Mouse (Mus musculus): Measurements from ENCODE around the gene Mpp5.
A peak's percentile ranks its signal among the peaks of the same experiment; 100 is the strongest.

The Mpp5 gene

DNA sequence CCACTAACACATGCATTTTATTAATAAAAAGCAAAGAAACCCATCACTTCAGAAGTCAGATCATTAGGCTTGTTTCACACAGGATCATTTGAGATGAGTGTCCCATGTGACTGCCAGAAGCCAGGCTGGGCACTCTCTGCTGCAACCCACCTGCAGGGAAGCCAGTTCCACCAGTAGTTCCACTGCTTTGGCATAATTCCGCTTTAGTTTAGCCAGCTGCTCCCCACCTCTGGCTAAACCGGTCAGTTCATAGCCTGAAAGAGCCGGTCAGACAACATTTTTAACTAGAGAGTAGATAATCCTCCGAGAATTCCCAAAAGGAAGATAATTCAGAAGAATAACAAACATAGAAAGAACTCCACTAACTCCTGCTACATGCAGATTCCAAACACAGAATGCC lies 99.5 kb downstream of the Mpp5 start:
- DNase-seq = no peak

DNA sequence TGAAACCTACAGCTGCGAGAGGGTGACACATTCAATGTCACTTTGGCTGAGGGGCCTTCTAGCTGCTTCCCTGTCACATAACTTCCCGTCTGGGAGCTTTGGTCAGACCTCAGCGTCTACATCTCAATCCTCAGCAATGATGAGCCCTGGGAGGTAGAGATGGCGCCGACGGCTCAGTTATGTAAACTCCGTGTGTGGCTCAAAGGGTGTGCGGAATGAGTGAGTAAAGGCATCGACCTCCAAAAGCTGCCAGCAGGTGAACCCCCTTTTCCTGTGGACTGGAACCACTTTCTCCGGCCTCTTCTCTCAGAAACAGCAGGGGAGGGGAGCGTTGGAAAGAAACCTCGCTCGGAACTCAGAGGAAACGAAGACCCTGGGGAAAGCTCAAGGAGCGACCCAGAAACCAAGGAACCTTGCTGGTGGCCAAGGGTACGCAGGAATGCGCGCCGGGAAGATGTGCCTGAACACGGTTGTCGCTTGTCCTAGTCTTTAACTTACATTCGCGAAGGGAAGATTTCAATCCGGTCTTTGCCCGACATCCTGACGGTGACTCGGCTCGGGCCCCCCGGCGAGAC lies 112.3 kb downstream of the Mpp5 start:
- no peak for DNase-seq

DNA sequence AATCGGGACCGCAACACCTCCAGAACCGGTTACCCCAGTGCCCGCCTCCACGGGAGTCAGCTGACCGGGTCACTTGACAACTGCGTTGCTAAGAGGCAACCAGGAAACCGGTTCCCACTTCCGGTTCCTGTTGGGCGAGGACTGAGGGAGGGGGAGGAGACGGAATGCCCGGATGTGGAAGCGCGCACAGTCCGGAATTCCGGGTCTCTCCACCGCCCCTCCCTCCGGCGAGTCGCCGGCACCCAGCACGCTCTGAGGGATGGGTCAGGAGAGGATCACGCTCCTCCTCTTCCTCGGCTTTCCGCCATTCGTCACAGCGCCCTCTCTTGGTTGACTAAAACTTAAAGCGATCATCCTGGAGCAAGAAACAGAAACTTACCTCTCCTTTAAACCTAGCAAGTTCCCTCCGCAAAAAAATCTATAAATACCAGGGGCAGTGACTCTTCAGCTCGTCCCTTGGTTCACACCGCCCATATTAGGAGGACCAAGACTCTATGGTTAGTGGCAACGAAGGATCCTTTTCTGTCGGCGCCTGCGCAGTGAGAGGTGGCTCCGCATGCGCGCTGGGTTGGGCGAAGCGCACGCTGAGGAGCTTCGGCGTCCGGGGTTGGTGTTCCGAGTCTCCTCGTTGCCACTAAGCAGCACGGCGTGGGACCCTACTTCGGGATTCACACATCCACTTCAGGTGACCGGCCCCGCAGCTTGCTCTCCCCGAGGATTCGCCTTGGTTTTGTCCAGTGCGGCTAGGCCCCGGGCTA lies 113.0 kb downstream of the Mpp5 start, which contains the start of the genes Atp6v1d and Eif2s1:
TSS of gene Atp6v1d (minus strand) at position 143 of the 758 bp plus-strand sequence.
TSS of gene Eif2s1 (plus strand) at position 324 of the 758 bp plus-strand sequence.
- DNase-seq = peak; percentile 98 to 100

DNA sequence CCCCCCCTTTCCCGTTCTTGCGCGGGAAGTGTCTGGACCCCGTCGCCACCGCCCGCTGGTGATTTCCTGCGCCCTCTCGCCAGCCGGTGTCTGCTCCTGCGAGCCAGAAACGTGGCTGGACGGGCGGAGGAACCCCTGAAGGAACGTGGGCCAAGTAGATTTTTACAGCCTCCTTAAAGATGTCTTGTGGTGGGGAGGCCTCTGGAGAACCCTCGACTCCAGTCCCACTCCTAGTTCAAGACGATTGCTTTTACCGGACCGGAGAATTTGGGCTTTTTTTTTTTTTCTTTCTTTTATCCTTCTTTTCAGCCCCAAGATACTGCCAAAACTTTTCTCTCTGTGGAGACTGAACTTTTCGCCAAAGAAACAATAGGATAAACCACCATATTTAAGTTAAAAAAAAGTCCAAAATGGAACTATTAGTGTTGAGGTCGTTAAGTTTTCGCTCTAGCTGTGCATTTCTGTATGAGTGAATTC lies 113.6 kb downstream of the Mpp5 start:
- no peak for DNase-seq

DNA sequence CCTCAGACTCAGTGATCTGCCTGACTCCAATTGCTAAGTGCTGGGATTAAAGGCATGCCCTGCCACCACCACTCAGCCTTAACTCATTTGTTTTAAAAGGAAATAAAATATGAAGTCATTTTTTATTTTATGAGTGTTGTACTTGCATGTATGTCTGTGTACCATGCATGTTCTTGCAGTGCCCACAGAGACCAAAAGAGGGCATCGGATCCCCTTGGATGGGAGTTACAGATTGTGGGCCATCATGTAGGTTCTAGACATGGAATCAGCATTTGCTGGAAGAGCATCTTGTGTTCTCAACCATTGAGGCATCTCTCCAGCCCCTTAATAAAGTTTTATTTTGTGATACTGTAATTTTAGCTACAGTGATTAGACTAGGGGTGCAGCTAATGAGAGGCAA lies 116.7 kb downstream of the Mpp5 start:
- DNase-seq = no peak

DNA sequence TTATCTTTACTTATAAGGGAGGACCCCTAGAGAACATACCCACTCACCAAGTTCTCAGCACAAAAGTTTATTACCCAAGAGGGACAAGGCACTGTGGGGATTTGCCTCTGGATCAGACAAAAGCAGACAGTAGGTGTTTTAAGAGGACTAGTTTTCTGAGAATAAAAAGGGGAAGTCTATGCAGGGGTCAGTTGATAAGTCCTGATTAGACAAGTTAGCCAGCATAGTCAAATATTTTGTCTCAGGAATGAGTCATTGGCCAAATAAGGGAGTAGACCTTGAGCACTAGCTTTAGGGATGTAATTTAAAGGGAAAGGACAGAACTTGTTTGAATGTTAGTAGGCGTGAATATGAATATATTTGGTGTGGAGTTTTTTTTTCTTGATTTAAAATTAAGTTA lies 119.4 kb downstream of the Mpp5 start:
- DNase-seq = no peak

DNA sequence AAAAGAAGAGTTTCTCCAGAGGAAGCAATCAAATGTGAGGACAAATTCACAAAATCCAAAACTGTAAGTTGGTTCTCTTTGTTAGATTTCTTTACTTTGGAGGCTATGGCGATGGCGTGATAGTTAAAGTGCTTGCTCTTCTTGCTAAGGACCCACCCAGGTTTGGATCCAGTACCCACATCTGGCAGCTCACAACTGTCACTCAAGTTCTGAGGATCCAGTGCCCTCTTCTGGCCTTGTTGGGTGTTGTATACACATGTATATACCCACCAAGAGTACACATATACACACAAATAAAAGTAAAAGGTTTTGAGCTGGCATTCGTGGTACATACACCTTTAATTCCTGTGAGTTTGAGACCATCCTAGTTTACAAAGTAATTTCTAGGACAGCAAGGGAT lies 125.9 kb downstream of the Mpp5 start:
- no peak for DNase-seq

DNA sequence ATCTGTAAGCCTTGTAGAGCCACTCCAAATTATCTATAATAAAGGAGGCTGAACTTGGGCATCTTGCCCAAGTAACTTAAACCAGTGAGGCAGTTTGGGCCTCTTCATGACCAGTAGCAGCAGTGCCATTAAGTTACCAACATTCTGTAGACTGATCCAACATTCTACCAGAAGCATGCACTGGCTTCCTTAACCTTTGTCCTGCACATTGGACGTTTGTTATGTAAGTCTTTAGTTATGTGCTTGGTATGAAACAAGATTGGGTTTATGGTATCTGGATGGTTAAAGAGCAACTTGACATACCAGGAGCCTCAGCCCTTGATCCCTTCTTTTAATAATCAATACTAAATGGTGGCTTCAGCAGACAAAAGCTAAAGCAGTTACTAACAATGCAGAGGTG lies 141.4 kb downstream of the Mpp5 start:
- DNase-seq = no peak

Data from cerebellum, adult 18-20 months (tissue).